In genomic region chr5:30927945-30928529, GRCm38 (mm10) we compare ENCODE assay signal across 9 mouse cellular contexts. TPM values are rescaled to one million over a fixed set of nuclear protein-coding genes. Genes with fewer than 3 reads are reported as not detected.
DNase-seq lines count a peak whose midpoint lies in the region; ATAC-seq and TF ChIP-seq lines count a peak whose summit lies in the region.
"Had no signal": no experiment of that assay in that cellular context is flagged by ENCODE, and none has a peak within 500 bp of the region (broad histone marks: within the 10 kb centered on the region; RNA-seq: fewer than 3 reads in every experiment).

No protein-coding gene starts in this region.

- no peaks in the 10 kb centered on the region for H3K36me3 ChIP-seq in heart, embryonic 13.5 days
- peaks cover 2% of the 10 kb centered on the region; the same call in 1 of the 2 replicates for H3K36me3 ChIP-seq in forebrain, postnatal 0 days (ENCODE audit: insufficient read depth)
- H3K36me3 ChIP-seq in neural tube, embryonic 12.5 days = no peaks in the 10 kb centered on the region

- no peak overlapping the region for H3K27ac ChIP-seq in heart, embryonic 13.5 days (replicated peaks)
- H3K27ac ChIP-seq in forebrain, postnatal 0 days (ENCODE audit: low read depth, low read length) = no peak overlapping the region
- no peak overlapping the region for H3K27ac ChIP-seq in neural tube, embryonic 12.5 days

- DNase-seq in heart, postnatal 25 days (ENCODE audit: low spot score) = no peak
- peak; percentile 62 for DNase-seq in adrenal gland, postnatal 14 days
- peak; percentile 67 for DNase-seq in forebrain, postnatal 0 days
- peak; percentile 41 to 71 for DNase-seq in layer of hippocampus, postnatal 14 days (ENCODE audit: low spot score in 2 of 2)
- DNase-seq in yolk sac, embryonic 10.5 days (ENCODE audit: low spot score) = no peak
- DNase-seq in left cerebral cortex, postnatal 36 days (ENCODE audit: low spot score in 2 of 2) = no peak

- peak overlapping the region; percentile 16; the same call in 1 of the 2 replicates for H3K4me3 ChIP-seq in heart, embryonic 13.5 days
- no peak overlapping the region for H3K4me3 ChIP-seq in forebrain, postnatal 0 days (ENCODE audit: low read depth, low read length)
- H3K4me3 ChIP-seq in neural tube, embryonic 12.5 days = no peak overlapping the region

- peaks cover 18% of the 10 kb centered on the region for H3K4me1 ChIP-seq in heart, embryonic 13.5 days
- no peaks in the 10 kb centered on the region for H3K4me1 ChIP-seq in forebrain, postnatal 0 days (ENCODE audit: insufficient read depth)
- H3K4me1 ChIP-seq in neural tube, embryonic 12.5 days = no peaks in the 10 kb centered on the region

- H3K4me2 ChIP-seq in heart, embryonic 13.5 days = peak overlapping the region; percentile 58
- peak overlapping the region; percentile 21; the same call in 1 of the 2 replicates for H3K4me2 ChIP-seq in forebrain, postnatal 0 days (ENCODE audit: low read depth)
- peak overlapping the region; percentile 45 for H3K4me2 ChIP-seq in neural tube, embryonic 12.5 days (replicated peaks)

- H3K9ac ChIP-seq in heart, embryonic 13.5 days = no peak overlapping the region
- H3K9ac ChIP-seq in forebrain, postnatal 0 days = no peak overlapping the region
- H3K9ac ChIP-seq in neural tube, embryonic 12.5 days = no peak overlapping the region

- ATAC-seq in heart, embryonic 13.5 days (ENCODE audit: extremely low read depth, insufficient number of reproducible peaks, low FRiP score, low TSS enrichment) = no peak
- ATAC-seq in forebrain, postnatal 0 days = peak; percentile 87
- peak; percentile 65; the same call in 1 of the 2 replicates for ATAC-seq in neural tube, embryonic 12.5 days (ENCODE audit: low FRiP score, low read depth)

- 35% methylated on average over 7 of the region's 7 CpGs for WGBS in heart, embryonic 13.5 days
- 42% methylated on average over 7 of the region's 7 CpGs for WGBS in forebrain, postnatal 0 days
- WGBS in neural tube, embryonic 12.5 days = 44% methylated on average over 7 of the region's 7 CpGs

- TF ChIP-seq CTCF in forebrain, postnatal 0 days (IDR thresholded peaks at IDR 0.05; ENCODE audit: low read depth) = no peak

- no peaks in the 10 kb centered on the region for H3K9me3 ChIP-seq in heart, embryonic 13.5 days
- no peaks in the 10 kb centered on the region for H3K9me3 ChIP-seq in forebrain, postnatal 0 days (ENCODE audit: low read length)
- no peaks in the 10 kb centered on the region for H3K9me3 ChIP-seq in neural tube, embryonic 12.5 days

- intact Hi-C loops in heart, postnatal 25 days (cut with DNase I) = no loop called here
- intact Hi-C loops in left cerebral cortex, postnatal 36 days (cut with DNase I) = no loop called here

- peaks cover 2% of the 10 kb centered on the region; the same call in 1 of the 2 replicates for H3K27me3 ChIP-seq in heart, embryonic 13.5 days (replicated peaks)
- no peaks in the 10 kb centered on the region for H3K27me3 ChIP-seq in forebrain, postnatal 0 days (ENCODE audit: insufficient read depth, low read length)
- no peaks in the 10 kb centered on the region for H3K27me3 ChIP-seq in neural tube, embryonic 12.5 days (replicated peaks)

RNA-seq across cellular contexts. Expression of gene Khk, which starts 6.8 kb away (rescaled TPM):
- 10.2 and 11.7 TPM in 2 replicates for polyA plus RNA-seq in heart, embryonic 13.5 days (2015; fragmentation: Nextera tagmentation; extraction: Ambion mirVana)
- 10 to 100 TPM; 21.1 to 22.6 TPM for total RNA-seq in heart, postnatal 25 days (2021)
- 48.4 and 70.5 TPM in 2 replicates for total RNA-seq in adrenal gland, postnatal 14 days (2021)
- total RNA-seq in forebrain, postnatal 0 days (2014; rRNA removed) = 4.5 and 5.3 TPM in 2 replicates
- polyA plus RNA-seq in forebrain, postnatal 0 days (2015; fragmentation: Nextera tagmentation; extraction: Ambion mirVana) = 11.7 and 13.2 TPM in 2 replicates
- total RNA-seq in layer of hippocampus, postnatal 14 days (2021) = 10 to 100 TPM; 11.5 to 12.9 TPM
- 6.7 and 8.6 TPM in 2 replicates for polyA plus RNA-seq in neural tube, embryonic 12.5 days (2016; fragmentation: Nextera tagmentation; extraction: Ambion mirVana)
- total RNA-seq in left cerebral cortex, postnatal 36 days (2021) = 10 to 100 TPM; 14.4 TPM

RNA-seq across cellular contexts. Expression of gene Emilin1, which starts 14.8 kb away (rescaled TPM):
- polyA plus RNA-seq in heart, embryonic 13.5 days (2015; fragmentation: Nextera tagmentation; extraction: Ambion mirVana) = 166 and 168 TPM in 2 replicates
- total RNA-seq in heart, postnatal 25 days (2021) = 10 to 100 TPM; 27.6 to 29.7 TPM
- 46.2 and 51.0 TPM in 2 replicates for total RNA-seq in adrenal gland, postnatal 14 days (2021)
- total RNA-seq in forebrain, postnatal 0 days (2014; rRNA removed) = 10.0 and 11.3 TPM in 2 replicates
- polyA plus RNA-seq in forebrain, postnatal 0 days (2015; fragmentation: Nextera tagmentation; extraction: Ambion mirVana) = 9.6 and 10.0 TPM in 2 replicates
- 1 to 10 TPM; 3.9 to 4.5 TPM for total RNA-seq in layer of hippocampus, postnatal 14 days (2021)
- 63.7 and 75.3 TPM in 2 replicates for polyA plus RNA-seq in neural tube, embryonic 12.5 days (2016; fragmentation: Nextera tagmentation; extraction: Ambion mirVana)
- 1 to 10 TPM; 1.7 to 5.1 TPM for total RNA-seq in left cerebral cortex, postnatal 36 days (2021)

RNA-seq across cellular contexts. Expression of gene Cgref1, which starts 17.4 kb away (rescaled TPM):
- 3.9 and 4.7 TPM in 2 replicates for polyA plus RNA-seq in heart, embryonic 13.5 days (2015; fragmentation: Nextera tagmentation; extraction: Ambion mirVana)
- total RNA-seq in heart, postnatal 25 days (2021) = under 1 TPM; 0.39 to 0.53 TPM
- total RNA-seq in adrenal gland, postnatal 14 days (2021) = 0.56 and 0.86 TPM in 2 replicates
- 67.3 and 82.1 TPM in 2 replicates for total RNA-seq in forebrain, postnatal 0 days (2014; rRNA removed)
- polyA plus RNA-seq in forebrain, postnatal 0 days (2015; fragmentation: Nextera tagmentation; extraction: Ambion mirVana) = 61.0 and 63.5 TPM in 2 replicates
- 10 to 100 TPM; 24.6 to 26.9 TPM for total RNA-seq in layer of hippocampus, postnatal 14 days (2021)
- 15.9 and 17.7 TPM in 2 replicates for polyA plus RNA-seq in neural tube, embryonic 12.5 days (2016; fragmentation: Nextera tagmentation; extraction: Ambion mirVana)
- 10 to 100 TPM; 26.1 to 26.4 TPM for total RNA-seq in left cerebral cortex, postnatal 36 days (2021)
- total RNA-seq: hematopoietic stem cell, adult 5-6 weeks had no signal

RNA-seq across cellular contexts. Expression of gene Ost4, which starts 20.4 kb away (rescaled TPM):
- 421 and 441 TPM in 2 replicates for polyA plus RNA-seq in heart, embryonic 13.5 days (2015; fragmentation: Nextera tagmentation; extraction: Ambion mirVana)
- total RNA-seq in heart, postnatal 25 days (2021) = 100 to 1,000 TPM; 142 to 150 TPM
- total RNA-seq in adrenal gland, postnatal 14 days (2021) = 210 and 212 TPM in 2 replicates
- total RNA-seq in forebrain, postnatal 0 days (2014; rRNA removed) = 116 and 130 TPM in 2 replicates
- 190 and 236 TPM in 2 replicates for polyA plus RNA-seq in forebrain, postnatal 0 days (2015; fragmentation: Nextera tagmentation; extraction: Ambion mirVana)
- total RNA-seq in layer of hippocampus, postnatal 14 days (2021) = 100 to 1,000 TPM; 100 to 108 TPM
- polyA plus RNA-seq in neural tube, embryonic 12.5 days (2016; fragmentation: Nextera tagmentation; extraction: Ambion mirVana) = 294 and 304 TPM in 2 replicates
- 10 to 100 TPM; 82.6 to 97.0 TPM for total RNA-seq in left cerebral cortex, postnatal 36 days (2021)

RNA-seq across cellular contexts. Expression of gene Preb, which starts 32.1 kb away (rescaled TPM):
- 79.6 and 90.0 TPM in 2 replicates for polyA plus RNA-seq in heart, embryonic 13.5 days (2015; fragmentation: Nextera tagmentation; extraction: Ambion mirVana)
- 10 to 100 TPM; 79.3 to 82.9 TPM for total RNA-seq in heart, postnatal 25 days (2021)
- total RNA-seq in adrenal gland, postnatal 14 days (2021) = 117 and 128 TPM in 2 replicates
- 23.7 and 42.7 TPM in 2 replicates for total RNA-seq in forebrain, postnatal 0 days (2014; rRNA removed)
- polyA plus RNA-seq in forebrain, postnatal 0 days (2015; fragmentation: Nextera tagmentation; extraction: Ambion mirVana) = 65.1 and 77.0 TPM in 2 replicates
- total RNA-seq in layer of hippocampus, postnatal 14 days (2021) = 100 to 1,000 TPM; 129 to 131 TPM
- polyA plus RNA-seq in neural tube, embryonic 12.5 days (2016; fragmentation: Nextera tagmentation; extraction: Ambion mirVana) = 128 and 130 TPM in 2 replicates
- 100 to 1,000 TPM; 121 to 128 TPM for total RNA-seq in left cerebral cortex, postnatal 36 days (2021)

Comparison
In these comparisons a context has a peak if more than half of its experiments do, and no peak if none do; other contexts are left out.
1. DNase-seq: peak in adrenal gland, postnatal 14 days (single experiment), forebrain, postnatal 0 days (single experiment) and layer of hippocampus, postnatal 14 days (2 of 2); none in heart, postnatal 25 days (single experiment), yolk sac, embryonic 10.5 days (single experiment) and left cerebral cortex, postnatal 36 days (0 of 2).
2. RNA of gene Cgref1, which starts 17.4 kb away (total RNA-seq): 67.3 to 82.1 TPM in forebrain, postnatal 0 days, 24.6 to 26.9 TPM in layer of hippocampus, postnatal 14 days and 26.1 to 26.4 TPM in left cerebral cortex, postnatal 36 days; 0.56 to 0.86 TPM in adrenal gland, postnatal 14 days and 0.39 to 0.53 TPM in heart, postnatal 25 days; every median in the first group is over 10 times any median in the second.
3. Peak in every context shown above with its lines, with median percentiles within 50 percentile points of each other: H3K4me2 ChIP-seq.